Mouse (Mus musculus): Measurements from ENCODE around the gene Sox5.

The Sox5 gene

DNA sequence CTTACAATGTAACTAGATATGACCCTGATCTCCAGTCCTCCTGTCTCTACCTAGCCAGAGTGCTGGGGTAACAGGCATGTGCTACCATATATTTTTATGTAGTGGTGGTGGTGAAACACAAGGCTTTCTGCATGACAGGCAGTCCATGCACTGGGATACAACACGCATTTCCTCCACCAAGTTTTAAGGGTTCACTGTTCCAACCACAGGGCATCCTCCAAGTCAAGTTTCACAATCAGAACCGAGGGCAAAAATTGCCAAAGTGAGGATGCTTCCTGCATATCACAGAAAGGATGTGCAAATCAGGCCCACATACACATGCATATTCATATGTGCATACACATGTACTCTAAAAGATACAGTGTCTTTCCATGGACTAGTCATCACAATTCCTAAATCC is 888.9 kb downstream of the Sox5 start:
- no peak for DNase-seq

GRCm38 (mm10) chr6:143888556-143888955 is 893.2 kb downstream of the Sox5 start:
- DNase-seq, result no peak

GRCm38 (mm10) chr6:143878525-143878924 is 903.3 kb downstream of the Sox5 start:
- no peak for DNase-seq

DNA sequence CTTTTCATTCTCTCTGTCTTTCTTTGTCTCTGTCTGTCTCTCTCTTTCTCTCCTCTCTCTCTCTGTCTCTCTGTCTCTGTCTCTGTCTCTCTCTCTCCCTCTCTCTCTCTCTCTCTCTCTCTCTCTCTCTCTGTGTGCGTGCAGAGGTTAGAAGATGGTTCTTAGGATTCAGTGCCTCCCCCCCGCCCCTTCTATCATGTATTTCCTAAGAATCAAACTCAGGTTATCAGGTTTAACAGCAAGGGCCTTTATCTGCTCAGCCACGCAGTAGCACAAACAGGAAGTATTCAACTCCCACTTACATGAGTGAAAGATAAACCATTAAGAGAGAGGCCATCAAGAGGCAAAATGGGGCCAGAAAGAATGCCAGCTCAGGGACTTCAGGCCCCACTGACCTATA is 913.0 kb downstream of the Sox5 start:
- DNase-seq, result no peak

- DNase-seq, result no peak
Measured at GRCm38 (mm10) chr6:143868155-143868685, 913.6 kb downstream of the Sox5 start.

DNA sequence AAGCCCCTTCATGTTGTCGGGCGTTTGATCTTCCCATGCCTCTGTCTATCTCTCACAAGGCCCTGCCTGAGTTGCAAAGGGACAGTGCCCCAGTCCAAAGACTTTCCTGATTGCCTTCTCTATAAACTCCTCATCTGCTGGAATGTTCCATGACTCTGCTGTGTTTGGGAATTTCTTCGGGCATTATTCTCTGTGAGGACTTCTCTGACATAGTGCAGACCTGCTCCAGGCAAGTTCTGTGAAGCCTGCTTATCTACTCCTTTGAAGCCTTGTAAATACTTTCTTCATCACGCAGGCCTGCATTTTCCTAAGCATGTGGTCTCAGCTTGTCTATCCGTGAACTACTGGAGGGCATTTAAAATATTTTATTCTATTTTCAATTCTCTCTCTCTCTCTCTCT is 914.7 kb downstream of the Sox5 start:
- DNase-seq, result no peak

DNA sequence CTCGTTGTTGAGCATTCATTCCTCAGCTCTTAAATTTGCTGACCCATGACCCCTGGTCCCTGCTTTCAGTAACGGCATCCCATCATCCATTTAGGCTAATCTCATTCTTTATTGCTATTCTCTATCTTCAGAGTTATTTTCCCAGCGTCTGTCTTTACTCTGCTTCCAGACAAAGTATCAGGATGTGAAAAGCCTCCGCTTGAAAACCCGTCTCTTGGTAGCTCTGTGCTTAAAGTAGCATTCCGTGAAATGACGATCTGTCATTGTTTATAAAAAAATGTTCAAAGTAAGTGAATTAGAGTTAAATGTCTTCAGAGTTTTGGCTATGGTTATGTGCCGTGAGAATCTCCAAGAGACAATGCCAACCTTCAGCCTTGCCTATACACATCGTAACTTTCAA is 915.2 kb downstream of the Sox5 start:
- no peak for DNase-seq

- DNase-seq, result no peak
Measured at GRCm38 (mm10) chr6:143862611-143863110, 919.1 kb downstream of the Sox5 start.

DNA sequence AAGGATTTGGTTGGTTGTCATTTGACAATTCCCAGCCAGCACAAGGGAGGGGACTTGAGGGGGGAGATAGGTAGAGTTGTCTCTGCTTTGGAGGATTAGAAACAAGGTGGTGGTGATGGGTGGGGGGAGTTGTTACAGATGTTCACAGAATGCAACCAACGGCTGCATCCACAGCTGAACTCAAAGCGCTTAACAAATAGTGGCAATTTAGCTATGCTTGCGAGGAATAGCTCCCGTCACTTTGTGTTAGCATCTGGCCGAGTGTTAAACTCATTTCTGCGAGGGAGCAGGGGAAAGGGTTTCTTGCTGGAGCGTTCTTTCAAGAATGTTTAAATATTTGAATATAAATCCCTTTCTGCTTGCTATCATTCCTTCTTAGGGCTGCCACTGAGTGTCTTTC is 921.7 kb downstream of the Sox5 start:
- no peak for DNase-seq

- no peak for DNase-seq
Measured at GRCm38 (mm10) chr6:143859535-143859934, 922.2 kb downstream of the Sox5 start.

DNA sequence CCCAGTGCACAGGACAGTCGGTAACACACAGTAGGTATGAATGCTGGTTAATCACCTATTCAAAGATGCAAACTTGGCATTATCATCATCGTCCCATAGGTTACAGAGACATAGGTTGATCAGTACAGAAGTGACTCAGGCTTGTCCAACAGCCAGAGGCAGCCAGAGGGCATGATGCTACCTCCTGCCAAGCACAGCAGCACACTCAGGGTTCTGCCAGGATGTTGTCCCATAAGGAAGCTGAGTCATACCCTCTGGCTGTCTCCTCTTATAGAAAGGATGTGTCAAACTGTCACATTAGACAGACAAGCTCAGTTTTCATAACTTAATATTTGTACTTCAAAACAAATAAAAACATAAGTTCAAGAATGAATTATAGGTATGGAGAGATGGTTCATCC is 923.2 kb downstream of the Sox5 start:
- DNase-seq, result no peak

DNA sequence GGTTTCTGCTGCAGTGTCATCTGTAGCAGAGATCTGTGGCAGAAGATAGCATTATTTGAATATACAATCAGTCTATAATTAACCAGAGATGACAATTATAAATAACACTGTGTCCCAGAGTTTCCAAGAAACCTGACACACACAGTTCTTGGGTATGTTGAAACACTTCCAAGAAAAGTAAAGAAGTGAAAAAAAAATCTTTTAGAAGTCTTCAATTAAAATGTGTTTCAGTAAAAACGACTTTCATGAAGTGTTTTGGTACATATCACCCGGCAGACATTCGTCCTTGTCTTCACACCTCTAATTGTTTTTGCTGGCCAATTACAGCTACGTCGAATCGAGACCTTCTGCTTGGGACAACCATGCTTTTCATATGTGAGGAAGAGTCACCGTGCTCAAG is 924.4 kb downstream of the Sox5 start:
- DNase-seq, result no peak

- DNase-seq, result no peak
Measured at GRCm38 (mm10) chr6:143855421-143855820, 926.4 kb downstream of the Sox5 start.

DNA sequence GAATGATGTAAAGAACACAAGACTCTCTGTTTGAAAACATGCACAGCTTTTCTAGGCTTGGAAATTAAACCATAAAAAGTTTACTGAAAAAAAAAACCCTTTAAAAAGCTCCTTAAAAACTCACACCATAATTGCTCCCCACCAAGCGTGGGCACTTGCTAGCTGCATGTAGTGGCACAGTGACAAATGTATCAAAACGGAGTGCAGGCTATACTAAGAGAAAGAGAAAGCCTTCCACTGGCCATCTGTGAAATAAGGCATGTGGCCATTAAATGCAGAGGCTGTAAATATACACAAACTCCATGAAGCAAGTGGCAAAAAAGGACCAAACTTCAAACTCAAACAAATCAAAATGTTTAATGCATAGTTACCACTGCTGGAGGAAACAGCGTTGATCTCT is 927.7 kb downstream of the Sox5 start:
- DNase-seq, result peak; percentile 52

DNA sequence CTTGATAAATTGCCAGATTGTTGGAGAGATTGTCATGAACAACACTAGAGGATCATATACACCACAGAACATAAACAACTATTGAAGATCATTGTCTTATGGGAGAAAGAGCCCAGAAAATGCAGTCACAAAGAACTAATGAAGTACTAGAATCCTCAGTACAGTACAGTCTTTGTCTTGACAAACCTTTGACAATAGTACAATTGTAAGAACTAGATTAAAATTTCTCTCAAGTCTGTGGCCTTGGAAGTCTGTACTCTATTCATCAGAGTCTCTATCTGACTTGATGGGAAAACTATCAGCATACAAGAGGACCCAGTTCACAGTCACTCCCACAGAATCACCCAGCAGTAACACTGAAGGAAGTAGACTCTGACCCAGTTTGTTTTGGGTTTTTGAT is 936.0 kb downstream of the Sox5 start:
- no peak for DNase-seq

- DNase-seq, result no peak
Measured at GRCm38 (mm10) chr6:143844701-143844970, 937.1 kb downstream of the Sox5 start.

DNA sequence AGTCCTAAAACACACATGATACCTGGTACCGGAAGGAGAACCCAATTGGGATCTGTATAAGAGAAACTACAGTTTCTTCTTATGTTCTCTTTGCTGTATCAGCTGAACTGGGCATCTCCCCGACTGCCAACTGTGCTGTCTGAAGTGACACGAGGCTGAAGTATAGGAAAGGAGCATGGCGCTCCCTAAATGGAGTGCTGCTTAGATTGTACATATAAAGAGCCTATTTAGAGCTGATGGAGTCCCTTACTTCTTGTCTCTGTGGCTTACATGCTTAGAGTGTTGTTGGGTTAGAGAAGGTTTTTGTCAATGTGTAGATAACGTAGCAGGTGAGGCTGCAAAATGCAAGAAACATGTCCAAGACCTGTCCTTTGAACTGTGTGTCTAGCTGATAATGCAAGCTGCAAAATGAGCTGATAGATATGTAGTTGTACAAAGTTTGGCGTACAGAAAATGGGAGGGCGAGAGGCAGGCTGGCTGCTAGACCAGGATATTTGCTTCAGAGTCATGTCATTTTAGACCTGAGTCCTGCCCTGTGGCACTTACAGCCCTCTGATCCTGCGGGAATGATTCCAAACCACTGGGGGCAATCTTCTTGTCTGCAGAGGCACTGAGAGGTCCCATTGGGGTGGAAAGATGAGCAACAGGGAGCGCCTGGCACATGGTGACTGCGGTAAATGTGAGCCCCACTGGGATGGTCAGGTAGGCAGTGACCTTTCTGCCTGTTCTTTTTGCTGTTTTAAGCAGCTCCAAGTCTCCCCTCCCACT is 937.7 kb downstream of the Sox5 start:
- DNase-seq, result no peak

- DNase-seq, result no peak
Measured at GRCm38 (mm10) chr6:143841954-143842353, 939.8 kb downstream of the Sox5 start.

DNA sequence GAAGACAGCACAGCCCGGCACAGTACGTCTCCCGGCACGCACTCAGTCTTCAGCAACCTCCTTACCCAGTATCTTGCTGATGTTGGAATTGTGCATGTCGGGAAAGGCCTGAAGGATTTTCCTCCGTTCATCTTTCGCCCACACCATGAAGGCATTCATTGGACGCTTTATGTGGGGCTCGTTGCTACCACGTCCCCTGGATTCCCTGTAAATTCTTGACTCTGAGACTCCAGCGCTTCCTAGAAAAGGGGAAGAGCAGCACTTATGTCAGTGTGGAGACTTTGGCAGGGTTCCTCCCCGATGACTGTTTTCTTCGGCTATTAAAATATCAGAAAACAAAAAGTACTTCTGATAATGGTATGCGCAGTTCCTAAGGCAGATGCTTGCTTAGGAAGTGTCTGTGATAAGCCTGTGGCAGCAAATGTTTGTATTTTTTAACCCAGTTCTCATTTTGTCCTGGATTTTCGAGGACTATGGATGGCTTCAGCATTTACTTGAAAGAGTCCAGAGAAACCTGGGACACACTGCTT is 940.6 kb downstream of the Sox5 start:
- DNase-seq, result no peak

DNA sequence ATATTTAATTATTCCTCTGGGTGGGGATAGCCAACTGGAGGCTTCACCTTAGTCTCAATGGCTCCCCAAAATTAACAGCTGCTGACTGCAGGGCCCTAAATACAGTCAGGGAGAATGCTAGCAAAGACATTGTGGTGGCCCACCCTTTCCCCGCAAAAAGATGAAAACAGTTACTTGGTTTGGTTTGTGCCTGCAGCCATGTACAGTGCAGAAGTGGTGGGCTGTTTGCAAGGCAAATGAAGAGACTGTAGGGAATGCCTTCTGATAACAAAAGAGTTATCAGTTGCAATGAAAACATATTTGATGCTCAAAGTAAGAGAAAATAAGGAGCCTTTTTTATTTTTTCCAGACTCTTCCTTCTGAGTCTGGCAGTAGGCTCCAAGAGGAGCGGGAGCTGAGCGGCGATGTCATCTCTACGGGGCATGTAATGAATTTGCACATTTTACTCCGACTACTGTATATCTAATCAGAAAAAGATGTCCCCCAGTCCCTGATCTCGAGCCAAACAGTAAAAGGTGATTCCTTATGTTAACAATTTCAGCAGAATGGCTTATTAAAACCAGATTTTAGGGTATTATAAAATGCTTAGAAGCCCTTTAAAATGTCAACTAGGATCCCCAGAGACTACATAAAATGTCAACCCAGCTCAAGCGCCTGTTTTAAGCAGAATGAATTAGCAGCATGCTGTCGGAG is 943.2 kb downstream of the Sox5 start:
- DNase-seq, result no peak

- no peak for DNase-seq
Measured at GRCm38 (mm10) chr6:143835331-143835730, 946.4 kb downstream of the Sox5 start.

DNA sequence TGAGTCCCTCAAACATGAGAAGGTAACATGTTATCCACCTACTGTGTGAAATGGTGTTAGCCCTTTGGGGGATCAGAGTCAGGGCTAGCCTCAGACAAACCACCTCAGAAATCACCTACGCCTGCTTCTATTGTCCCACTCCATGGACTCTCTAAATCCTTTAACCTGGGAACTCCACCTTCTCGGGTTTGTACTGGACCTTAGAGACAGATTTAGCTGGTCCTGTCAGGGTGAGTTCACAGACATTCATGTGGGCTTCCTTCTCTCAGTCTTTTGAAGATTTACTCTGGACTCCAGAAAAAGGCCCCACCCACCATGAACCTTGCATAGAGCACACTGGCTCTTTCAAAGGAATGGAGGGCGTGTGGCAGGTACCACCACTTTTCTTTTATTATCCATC is 947.8 kb downstream of the Sox5 start:
- no peak for DNase-seq

DNA sequence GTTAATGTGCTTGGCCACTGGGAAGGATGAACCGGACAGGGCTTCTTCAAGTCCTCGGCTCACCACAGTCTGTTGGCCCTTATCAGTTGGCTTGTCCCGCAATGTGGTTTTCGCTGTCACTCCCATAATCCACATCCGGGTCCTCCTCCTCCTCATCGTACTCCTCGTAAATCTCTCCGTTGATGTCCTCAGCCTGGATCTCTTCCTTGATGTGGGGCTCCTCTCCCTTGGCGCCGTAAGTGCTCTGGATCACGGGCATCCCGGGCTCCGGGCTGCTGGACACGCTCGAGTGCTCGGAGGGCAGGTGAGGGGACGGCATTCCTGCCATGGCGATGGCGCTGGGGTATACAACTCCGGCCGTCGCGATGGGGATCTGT is 948.6 kb downstream of the Sox5 start:
- no peak for DNase-seq

DNA sequence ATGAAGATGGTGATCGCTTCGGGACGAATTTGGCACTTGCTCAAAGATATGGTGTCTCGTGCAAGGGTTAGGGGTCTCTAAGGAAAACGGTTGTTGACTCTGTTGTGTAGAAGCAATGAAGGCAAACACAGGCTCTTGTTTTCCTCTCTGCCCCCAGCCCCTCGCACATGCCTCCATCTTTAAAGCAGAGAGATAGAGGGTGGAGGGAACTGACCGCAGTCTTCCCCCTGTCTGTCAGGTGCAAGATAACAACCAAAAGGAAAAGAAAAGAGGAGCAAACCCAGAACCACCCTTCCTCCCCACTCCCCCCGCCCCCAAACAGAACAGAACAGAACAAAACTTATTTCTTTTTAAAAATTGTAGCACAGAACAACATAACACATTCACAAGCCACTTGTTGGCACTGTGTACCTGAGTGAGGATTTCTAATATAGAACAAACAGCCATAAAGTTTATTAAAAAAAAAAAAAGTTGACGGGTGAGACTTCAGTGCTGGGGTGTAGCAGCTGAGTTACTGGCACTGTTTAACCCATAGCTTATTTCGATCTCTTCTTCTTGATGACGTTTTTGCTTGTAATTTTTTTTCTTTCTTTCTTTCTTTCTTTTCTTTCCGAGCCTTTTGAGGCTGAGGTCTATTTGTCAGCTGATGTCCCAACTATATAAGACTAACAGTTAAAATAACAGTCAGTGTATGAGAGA is 949.1 kb downstream of the Sox5 start:
- no peak for DNase-seq
